Mouse (Mus musculus) liver, embryonic 14.5 days (tissue): ENCODE measurements around the gene Celsr1. TPM values are rescaled to one million over a fixed set of nuclear protein-coding genes. Genes with fewer than 3 reads are reported as not detected.

Experiments
- ATAC-seq: fragments of 200-750 bp; cut with Nextera tagmentation; 2 replicates; pipeline ENCODE4 v1.8.0; 2017; ENCODE audit warnings: moderate number of reproducible peaks, mild to moderate bottlenecking, moderate library complexity; ENCODE audit not compliant: insufficient read depth
- DNase-seq, 3 experiments: peaks; one replicate each; pipeline ENCODE4 v3.0.0-alpha.2; 2012 to 2013; ENCODE audit warnings: low read depth in 3 of 3, low spot score in 3 of 3
- H3K27ac ChIP-seq: fragments of 300-500 bp; sonication (generic); 2 replicates; pipeline ENCODE4 v1.5.1; 2014; ENCODE audit warnings: moderate library complexity, mild to moderate bottlenecking, control low read depth, inconsistent platforms
- H3K27me3 ChIP-seq: fragments of 300-500 bp; sonication (generic); 2 replicates; pipeline ENCODE4 v1.6.1; 2014; ENCODE audit warnings: mild to moderate bottlenecking, low read length, moderate library complexity; ENCODE audit not compliant: control insufficient read depth, insufficient read depth
- H3K36me3 ChIP-seq: fragments of 300-500 bp; sonication (generic); replicated peaks from 2 replicates; pipeline ENCODE4 v1.6.1; 2014; ENCODE audit warnings: low read depth; ENCODE audit not compliant: control insufficient read depth, insufficient read depth
- H3K4me1 ChIP-seq, 2 experiments: fragments of 200-500 bp in 1 of 2; fragments of 300-500 bp in 1 of 2; sonication (generic) in 1 of 2; replicated peaks; 2 replicates each; pipeline ENCODE4 v1.6.1; 2012 to 2014; ENCODE audit warnings: antibody characterized with exemption in 1 of 2, inconsistent platforms in 1 of 2, low read length in 1 of 2; ENCODE audit not compliant: control insufficient read depth in 2 of 2, insufficient read depth in 2 of 2
- H3K4me2 ChIP-seq: fragments of 300-500 bp; sonication (generic); 2 replicates; pipeline ENCODE4 v1.6.1; 2014; ENCODE audit warnings: low read depth, mild to moderate bottlenecking, control low read depth, moderate library complexity
- H3K4me3 ChIP-seq, 2 experiments: fragments of 200-500 bp in 1 of 2; fragments of 300-500 bp in 1 of 2; sonication (generic) in 1 of 2; 2 replicates each; pipeline ENCODE4 v1.5.1; 2012 to 2014; ENCODE audit warnings: low read depth in 2 of 2, low read length in 2 of 2, mild to moderate bottlenecking in 2 of 2, control low read depth in 1 of 2, inconsistent platforms in 1 of 2, moderate library complexity in 1 of 2; ENCODE audit not compliant: insufficient read depth in 1 of 2
- H3K9ac ChIP-seq: fragments of 300-500 bp; sonication (generic); replicated peaks from 2 replicates; pipeline ENCODE4 v1.6.1; 2014; ENCODE audit warnings: mild to moderate bottlenecking, control low read depth, moderate library complexity
- H3K9me3 ChIP-seq: fragments of 300-500 bp; sonication (generic); 2 replicates; pipeline ENCODE4 v1.6.1; 2016; ENCODE audit warnings: low read length, mixed read lengths; ENCODE audit not compliant: control insufficient read depth
- CTCF ChIP-seq: IDR thresholded peaks from 2 replicates; pipeline ENCODE4 v1.5.1; 2016; ENCODE audit warnings: antibody characterized with exemption, low read depth, control low read depth
- EP300 ChIP-seq: IDR thresholded peaks from 2 replicates; pipeline ENCODE4 v1.6.1; 2016; ENCODE audit warnings: antibody characterized with exemption, low read depth
- WGBS: fragments of 180-500 bp; shearing (Covaris S2); extraction: QIAGEN DNeasy Blood & Tissue Kit; methylation state at CpG from one replicate; pipeline ENCODE4 v1.1.7; 2014; ENCODE audit not compliant: insufficient replicate concordance; 5-methylcytosine and 5-hydroxymethylcytosine counted together
- polyA plus RNA-seq, 2 experiments: library from polyadenylated mRNA; depleted of rRNA in 1 of 2; stranded (reverse) in 1 of 2; unstranded in 1 of 2; fragments of >200 nt; fragmentation: Nextera tagmentation in 1 of 2; extraction: Ambion mirVana in 1 of 2; gene quantifications; 2 replicates each; pipeline versions ENCODE4 v1.2.1 to v1.2.3; 2012 to 2014

Gene Celsr1
- polyA plus RNA-seq, 2 experiments: 0.06 to 0.12 TPM

DNA sequence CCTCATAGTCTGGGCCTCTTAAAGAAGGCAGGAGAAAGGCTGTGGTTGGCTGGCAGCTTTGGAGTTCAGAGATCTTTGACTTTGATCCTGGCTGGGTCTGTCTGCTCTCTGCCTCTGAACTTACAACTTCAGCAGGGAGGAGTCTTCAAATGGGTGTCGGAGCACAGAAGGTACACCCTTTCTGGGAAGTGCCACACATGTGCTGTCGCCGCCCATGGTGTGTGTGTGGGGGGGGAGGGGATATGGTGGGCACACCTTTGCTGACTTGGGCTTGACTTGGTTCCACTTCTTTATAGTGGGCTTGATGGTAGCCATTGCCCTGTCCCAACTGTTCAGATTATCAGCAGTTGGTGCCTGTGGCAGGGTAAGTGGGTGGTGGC, 31.3 kb upstream of the Celsr1 start:
- Histone ChIP-seq H3K4me3 (0 out of 4 replicates have a peak overlapping the region, but pooled peaks of 1 of the 2 experiments have one; percentile 2), H3K36me3 (no peaks in the 10 kb centered on the region), H3K4me1 (peaks cover 49 to 68% of the 10 kb centered on the region in 2 experiments), H3K27me3 (no peaks in the 10 kb centered on the region), H3K4me2 (peak overlapping the region; percentile 56), H3K27ac (peak overlapping the region; percentile 61), H3K9ac (peak overlapping the region; percentile 23), H3K9me3 (no peaks in the 10 kb centered on the region)
- TF ChIP-seq CTCF: no peak
- TF ChIP-seq EP300: no peak
- WGBS: 19% methylated on average over 3 of the region's 3 CpGs
- peak; percentile 33 to 72 (median 47) for DNase-seq
- peak; percentile 82 for ATAC-seq

DNA sequence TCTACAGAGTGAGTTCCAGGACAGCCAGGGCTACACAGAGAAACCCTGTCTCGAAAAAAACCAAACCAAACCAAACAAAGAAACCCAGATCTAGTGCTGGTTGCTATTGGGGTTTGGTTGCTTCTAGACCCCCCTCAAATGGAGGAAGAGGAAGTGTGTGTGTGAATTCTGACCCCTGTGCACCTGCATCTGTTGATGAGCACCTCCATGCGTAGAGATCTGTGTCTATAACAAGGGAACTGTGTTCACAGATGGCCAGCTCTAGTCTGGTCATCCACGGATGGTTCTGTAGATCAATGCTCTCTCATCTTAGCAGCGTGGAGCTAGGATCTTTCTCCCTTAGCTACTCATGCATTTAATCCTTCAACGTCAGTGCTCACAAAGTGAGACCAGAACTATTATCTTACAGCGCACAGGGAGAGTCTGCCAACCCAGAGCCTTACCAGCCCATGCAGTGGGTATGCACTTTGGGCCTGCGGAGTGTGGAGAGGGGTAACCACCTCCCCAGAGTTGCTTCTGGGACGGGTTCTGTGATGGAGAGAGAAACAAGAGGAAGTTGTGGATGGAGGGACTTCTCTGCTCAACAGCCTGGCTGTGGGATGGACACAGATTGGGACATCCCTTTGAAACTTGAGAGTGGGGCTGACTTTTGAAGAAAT, 30.7 kb upstream of the Celsr1 start:
- Histone ChIP-seq H3K27me3 (no peaks in the 10 kb centered on the region), H3K4me3 (0 out of 4 replicates have a peak overlapping the region, but pooled peaks of 1 of the 2 experiments have one; percentile 2)
- WGBS: 49% methylated on average over 8 of the region's 8 CpGs

DNA sequence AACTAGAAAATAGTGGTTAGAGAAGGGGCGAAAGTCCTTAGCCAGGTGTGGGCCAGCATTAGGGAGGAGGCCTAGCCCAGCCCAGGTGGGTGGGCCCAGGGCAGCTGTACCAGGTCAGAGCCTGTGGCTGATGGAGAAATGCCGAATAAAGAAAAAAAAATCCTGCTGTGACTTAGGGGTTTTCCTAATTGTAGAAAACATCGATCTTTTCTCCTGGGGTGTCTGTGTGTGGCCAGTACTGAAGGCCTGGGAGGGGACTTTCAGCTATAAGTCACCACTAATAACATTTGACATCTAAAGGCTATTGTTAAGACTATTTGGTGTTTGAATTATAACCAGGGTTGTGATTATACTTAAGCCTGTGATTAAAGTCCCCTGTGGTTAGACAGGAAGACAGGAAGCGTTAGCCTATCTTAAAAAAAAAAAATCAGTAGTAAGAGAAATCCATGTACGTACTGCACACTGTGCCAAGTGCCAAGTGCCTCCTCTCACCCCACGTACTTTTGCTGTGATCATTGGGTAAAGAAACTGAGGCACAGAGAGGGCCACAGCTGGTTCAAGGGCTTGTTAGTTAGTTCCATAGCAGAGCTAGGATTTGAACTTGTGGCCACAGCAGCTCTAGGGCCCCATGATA, 28.4 kb upstream of the Celsr1 start:
- H3K4me3 ChIP-seq: no peak overlapping the region
- DNase-seq (no peak), ATAC-seq (no peak)
- H3K4me2 ChIP-seq: peak overlapping the region; percentile 72
- peaks cover 58 to 65% of the 10 kb centered on the region in 2 experiments for H3K4me1 ChIP-seq
- peak overlapping the region; percentile 17; the same call in 1 of the 2 replicates for H3K27ac ChIP-seq
- WGBS: 60% methylated on average over 6 of the region's 6 CpGs
- no peak for TF ChIP-seq CTCF
- no peak for TF ChIP-seq EP300
- H3K9me3 ChIP-seq: no peaks in the 10 kb centered on the region
- H3K9ac ChIP-seq: no peak overlapping the region
- no peaks in the 10 kb centered on the region for H3K36me3 ChIP-seq
- H3K27me3 ChIP-seq: no peaks in the 10 kb centered on the region

More for the DNA sequence above, 30.7 kb upstream of the Celsr1 start:
- H3K27ac ChIP-seq: peak overlapping the region; percentile 61
- ATAC-seq (peak; percentile 38; the same call in 1 of the 2 replicates), DNase-seq (no peak)
- peak overlapping the region; percentile 56 for H3K4me2 ChIP-seq
- H3K36me3 ChIP-seq: no peaks in the 10 kb centered on the region
- TF ChIP-seq CTCF (no peak), EP300 (no peak)
- H3K9me3 ChIP-seq: no peaks in the 10 kb centered on the region
- peak overlapping the region; percentile 23 for H3K9ac ChIP-seq
- H3K4me1 ChIP-seq: peaks cover 53 to 71% of the 10 kb centered on the region in 2 experiments

DNA sequence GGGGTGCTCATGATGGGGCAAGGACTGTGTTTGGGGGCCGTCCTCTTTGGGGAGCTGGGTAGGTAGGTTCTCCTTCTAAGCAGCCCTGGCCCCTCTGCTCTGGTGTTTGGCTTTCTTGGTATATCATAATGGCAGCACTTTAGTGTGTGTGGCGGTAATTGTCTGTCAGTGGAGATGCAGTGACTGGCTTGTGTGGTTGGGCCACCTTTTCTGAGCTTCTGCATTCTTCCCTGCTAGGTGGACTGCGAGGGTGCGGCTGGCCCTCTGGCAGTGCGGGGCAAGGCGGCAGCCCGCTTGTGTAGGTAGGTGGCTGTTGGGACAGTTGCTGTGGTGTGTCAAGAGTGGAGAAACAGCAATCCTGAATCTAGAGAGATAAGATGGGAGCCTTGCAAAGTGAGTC, 27.6 kb upstream of the Celsr1 start:
- H3K4me2 ChIP-seq: peak overlapping the region; percentile 72
- no peaks in the 10 kb centered on the region for H3K9me3 ChIP-seq
- ATAC-seq: no peak
- H3K4me3 ChIP-seq: no peak overlapping the region; a peak in 1 of 4 replicates
- no peak for TF ChIP-seq CTCF
- TF ChIP-seq EP300: no peak
- H3K27me3 ChIP-seq: no peaks in the 10 kb centered on the region
- 63% methylated on average over 7 of the region's 7 CpGs for WGBS
- H3K4me1 ChIP-seq: peaks cover 58 to 68% of the 10 kb centered on the region in 2 experiments
- H3K36me3 ChIP-seq: no peaks in the 10 kb centered on the region
- H3K9ac ChIP-seq: 0 out of 2 replicates have a peak overlapping the region, but pooled peaks have one; percentile 19
- DNase-seq: no peak
- H3K27ac ChIP-seq: peak overlapping the region; percentile 17; the same call in 1 of the 2 replicates

DNA sequence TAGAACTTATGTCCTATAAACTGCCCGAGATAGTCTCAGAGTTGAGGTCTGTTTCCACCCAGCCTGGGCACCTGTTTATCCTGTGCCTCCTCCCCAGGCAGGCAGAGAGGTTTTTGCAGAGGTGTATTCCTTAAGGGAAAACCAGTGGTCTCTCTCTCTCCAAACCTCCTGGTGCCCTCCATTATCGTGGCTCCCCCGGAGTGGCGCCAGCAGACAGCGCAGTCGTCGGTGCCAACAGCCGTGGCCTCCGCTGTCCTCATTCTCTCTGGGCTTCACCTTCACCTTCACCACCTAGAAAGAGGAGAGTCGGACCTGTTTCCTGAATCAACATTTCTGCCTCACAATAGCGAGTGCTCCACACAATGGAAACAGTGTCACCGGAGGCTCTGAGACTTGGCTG, 27.0 kb upstream of the Celsr1 start:
- peak overlapping the region; percentile 16 for H3K27ac ChIP-seq
- H3K9me3 ChIP-seq: no peaks in the 10 kb centered on the region
- ATAC-seq (no peak), DNase-seq (no peak)
- no peaks in the 10 kb centered on the region for H3K36me3 ChIP-seq
- peak overlapping the region; percentile 72 for H3K4me2 ChIP-seq
- H3K27me3 ChIP-seq: no peaks in the 10 kb centered on the region
- 78% methylated on average over 12 of the region's 12 CpGs for WGBS
- H3K9ac ChIP-seq: peak overlapping the region; percentile 18
- peak overlapping the region in 1 of 2 experiments; percentile 5; a peak in 1 of 4 replicates for H3K4me3 ChIP-seq
- peaks cover 58 to 70% of the 10 kb centered on the region in 2 experiments for H3K4me1 ChIP-seq
- TF ChIP-seq CTCF (no peak), EP300 (no peak)
